Comparison of ENCODE assay signal across 7 mouse cellular contexts in genomic region chr10:100629762-100630438, GRCm38 (mm10). TPM values are rescaled to one million over a fixed set of nuclear protein-coding genes. Genes with fewer than 3 reads are reported as not detected.
DNase-seq lines count a peak whose midpoint lies in the region; ATAC-seq and TF ChIP-seq lines count a peak whose summit lies in the region.

No protein-coding gene starts in this region.

- TF ChIP-seq EP300 in MEL (IDR thresholded peaks at IDR 0.05; ENCODE audit: low read depth in 1 of 2, low read length in 2 of 2), result no peak

- TF ChIP-seq CTCF in MEL (IDR thresholded peaks at IDR 0.05 in 2 of 3, conservative IDR thresholded peaks at IDR 0.05 in 1 of 3; ENCODE audit: control insufficient read depth in 1 of 3, insufficient read depth in 1 of 3, low read depth in 2 of 3, low read length in 3 of 3, poor library complexity in 1 of 3, severe bottlenecking in 1 of 3), result peak; percentile 62 to 86 (median 76)
- peak; percentile 42; the same call in 1 of the 2 replicates for TF ChIP-seq CTCF in bone marrow macrophage, adult 2 months (IDR thresholded peaks at IDR 0.05; ENCODE audit: low read depth, low read length)

- WGBS in embryonic facial prominence, embryonic 15.5 days, result 23% methylated on average over 20 of the region's 20 CpGs
- 24% methylated on average over 20 of the region's 20 CpGs for WGBS in lung, embryonic 15.5 days

- H3K27me3 ChIP-seq in MEL (ENCODE audit: control insufficient read depth in 1 of 2, insufficient read depth in 2 of 2, low read length in 2 of 2), result peaks cover 0 to 1% of the 10 kb centered on the region in 2 experiments; a peak in 1 of 4 replicates
- H3K27me3 ChIP-seq in embryonic facial prominence, embryonic 15.5 days, result no peaks in the 10 kb centered on the region
- no peaks in the 10 kb centered on the region for H3K27me3 ChIP-seq in lung, embryonic 15.5 days

- H3K4me1 ChIP-seq in MEL (ENCODE audit: control insufficient read depth in 1 of 2, insufficient read depth in 2 of 2, low read length in 2 of 2), result peaks cover 0 to 2% of the 10 kb centered on the region in 2 experiments; a peak in 1 of 4 replicates
- H3K4me1 ChIP-seq in bone marrow macrophage, adult 2 months (ENCODE audit: control insufficient read depth, insufficient read depth, low read length), result peaks cover 2% of the 10 kb centered on the region; the same call in 1 of the 2 replicates
- no peaks in the 10 kb centered on the region for H3K4me1 ChIP-seq in embryonic facial prominence, embryonic 15.5 days
- H3K4me1 ChIP-seq in lung, embryonic 15.5 days, result no peaks in the 10 kb centered on the region

- no peak overlapping the region for H3K27ac ChIP-seq in MEL (ENCODE audit: control insufficient read depth, low read depth, low read length)
- H3K27ac ChIP-seq in bone marrow macrophage, adult 2 months (ENCODE audit: insufficient read depth, low read depth, low read length), result no peak overlapping the region
- H3K27ac ChIP-seq in embryonic facial prominence, embryonic 15.5 days (replicated peaks), result no peak overlapping the region
- no peak overlapping the region for H3K27ac ChIP-seq in lung, embryonic 15.5 days

- TF ChIP-seq POLR2A in MEL (IDR thresholded peaks at IDR 0.05; ENCODE audit: control insufficient read depth in 1 of 2, insufficient read depth in 1 of 2, low read depth in 1 of 2, low read length in 2 of 2, poor library complexity in 1 of 2), result no peak
- no peak for TF ChIP-seq POLR2A in bone marrow macrophage, adult 2 months (IDR thresholded peaks at IDR 0.05; ENCODE audit: borderline replicate concordance, low read depth, low read length)

- H3K4me2 ChIP-seq in embryonic facial prominence, embryonic 15.5 days (replicated peaks), result peak overlapping the region; percentile 44
- H3K4me2 ChIP-seq in lung, embryonic 15.5 days, result peak overlapping the region; percentile 40

- peak overlapping the region; percentile 56 to 97 for H3K4me3 ChIP-seq in MEL (ENCODE audit: control insufficient read depth in 1 of 2, insufficient read depth in 1 of 2, low read depth in 2 of 2, low read length in 2 of 2)
- H3K4me3 ChIP-seq in bone marrow macrophage, adult 2 months (ENCODE audit: insufficient read depth, low read length), result no peak overlapping the region
- H3K4me3 ChIP-seq in embryonic facial prominence, embryonic 15.5 days (replicated peaks), result peak overlapping the region; percentile 25; the same call in 1 of the 2 replicates
- peak overlapping the region; percentile 16; the same call in 1 of the 2 replicates for H3K4me3 ChIP-seq in lung, embryonic 15.5 days

- H3K79me2 ChIP-seq in MEL (ENCODE audit: control insufficient read depth, insufficient read depth, low read length, poor library complexity), result no peaks in the 10 kb centered on the region

- peak; percentile 87 for DNase-seq in MEL (ENCODE audit: low read depth, low spot score)
- peak; percentile 14 to 50 for DNase-seq in heart, postnatal 36 days
- peak; percentile 22 for DNase-seq in layer of hippocampus, adult 9-10 months (ENCODE audit: low spot score)
- DNase-seq in ovary, postnatal 36 days (ENCODE audit: low spot score), result peak; percentile 15

- no peaks in the 10 kb centered on the region for H3K9me3 ChIP-seq in MEL (replicated peaks; ENCODE audit: insufficient read depth, low read length)
- H3K9me3 ChIP-seq in embryonic facial prominence, embryonic 15.5 days (replicated peaks), result no peaks in the 10 kb centered on the region
- no peaks in the 10 kb centered on the region for H3K9me3 ChIP-seq in lung, embryonic 15.5 days

- intact Hi-C loops in heart, postnatal 36 days (cut with DNase I), result loop anchor here (5.0 kb wide), 1 partner anchor 1787 kb away; no protein-coding TSS in a partner anchor

- no peaks in the 10 kb centered on the region for H3K36me3 ChIP-seq in MEL (ENCODE audit: control insufficient read depth in 1 of 2, insufficient read depth in 2 of 2, low read length in 2 of 2)
- H3K36me3 ChIP-seq in embryonic facial prominence, embryonic 15.5 days, result no peaks in the 10 kb centered on the region
- H3K36me3 ChIP-seq in lung, embryonic 15.5 days, result no peaks in the 10 kb centered on the region

- peak; percentile 95 for TF ChIP-seq RAD21 in MEL (IDR thresholded peaks at IDR 0.05; ENCODE audit: low read depth, low read length)

- ATAC-seq in embryonic facial prominence, embryonic 15.5 days (ENCODE audit: insufficient number of reproducible peaks, low FRiP score, low TSS enrichment, low read depth), result no peak
- ATAC-seq in lung, embryonic 15.5 days (ENCODE audit: borderline replicate concordance, extremely low read depth, low FRiP score, low TSS enrichment), result no peak

- H3K9ac ChIP-seq in MEL (ENCODE audit: control insufficient read depth, low read depth, low read length, poor library complexity, severe bottlenecking), result peak overlapping the region; percentile 42
- H3K9ac ChIP-seq in embryonic facial prominence, embryonic 15.5 days, result no peak overlapping the region
- no peak overlapping the region for H3K9ac ChIP-seq in lung, embryonic 15.5 days

TF ChIP-seq in MEL, 35 proteins besides CTCF, POLR2A, EP300 and RAD21:
- TF ChIP-seq KAT2A (conservative IDR thresholded peaks at IDR 0.05; ENCODE audit: low read depth, low read length) (no peak), SMC3 (IDR thresholded peaks at IDR 0.05; ENCODE audit: low read depth, low read length) (peak; percentile 86), MYC (IDR thresholded peaks at IDR 0.05; ENCODE audit: low read depth, low read length) (no peak), ZMIZ1 (IDR thresholded peaks at IDR 0.05; ENCODE audit: low read depth, low read length) (no peak), SIN3A (IDR thresholded peaks at IDR 0.05; ENCODE audit: low read length) (0 out of 2 replicates have a peak, but pooled peaks have one; percentile 31), ZC3H11A (IDR thresholded peaks at IDR 0.05; ENCODE audit: low read depth, low read length) (peak; percentile 84), CHD2 (IDR thresholded peaks at IDR 0.05; ENCODE audit: low read length) (no peak), NELFE (IDR thresholded peaks at IDR 0.05; ENCODE audit: low read depth, low read length) (no peak), MEF2A (IDR thresholded peaks at IDR 0.05; ENCODE audit: extremely low read depth, insufficient replicate concordance, low read depth, low read length, poor library complexity, severe bottlenecking) (no peak), JUND (IDR thresholded peaks at IDR 0.05; ENCODE audit: low read depth, low read length) (0 out of 2 replicates have a peak, but pooled peaks have one; percentile 33), ZKSCAN1 (IDR thresholded peaks at IDR 0.05; ENCODE audit: low read depth, low read length) (no peak), HCFC1 (IDR thresholded peaks at IDR 0.05; ENCODE audit: low read depth, low read length) (0 out of 2 replicates have a peak, but pooled peaks have one; percentile 24), TBP (IDR thresholded peaks at IDR 0.05; ENCODE audit: low read depth, low read length) (no peak), MXI1 (IDR thresholded peaks at IDR 0.05; ENCODE audit: low read depth, low read length) (no peak), ZNF384 (IDR thresholded peaks at IDR 0.05; ENCODE audit: low read depth, low read length) (no peak)

RNA-seq across cellular contexts. Expression of gene 1700017N19Rik, which starts 39.6 kb away (rescaled TPM):
- not detected in 2 replicates for total RNA-seq in MEL (2012; rRNA removed)
- polyA plus RNA-seq in MEL (2012; ENCODE audit: insufficient read depth in 1 of 2, insufficient read length in 2 of 2, low read depth in 1 of 2, low replicate concordance in 2 of 2, missing spikeins in 1 of 2), result not detected
- not detected in 2 replicates for polyA plus RNA-seq in bone marrow macrophage, adult 2 months (2012; ENCODE audit: insufficient read depth, insufficient read length, missing spikeins)
- not detected in 2 replicates for polyA plus RNA-seq in embryonic facial prominence, embryonic 15.5 days (2015; fragmentation: Nextera tagmentation; extraction: Ambion mirVana)
- total RNA-seq in heart, postnatal 36 days (2021), result not detected
- not detected in 2 replicates for polyA plus RNA-seq in lung, embryonic 15.5 days (2015; fragmentation: Nextera tagmentation; extraction: Ambion mirVana)

RNA-seq across cellular contexts. Expression of gene 4930430F08Rik, which starts 39.7 kb away (rescaled TPM):
- total RNA-seq in MEL (2012; rRNA removed), result 21.3 and 22.7 TPM in 2 replicates
- 10 to 100 TPM in 1 of 2 experiments, not detected in 1; 10.5 TPM for polyA plus RNA-seq in MEL (2012; ENCODE audit: insufficient read depth in 1 of 2, insufficient read length in 2 of 2, low read depth in 1 of 2, low replicate concordance in 2 of 2, missing spikeins in 1 of 2)
- polyA plus RNA-seq in bone marrow macrophage, adult 2 months (2012; ENCODE audit: insufficient read depth, insufficient read length, missing spikeins), result 8.9 and 10.0 TPM in 2 replicates
- 7.8 and 9.2 TPM in 2 replicates for polyA plus RNA-seq in embryonic facial prominence, embryonic 15.5 days (2015; fragmentation: Nextera tagmentation; extraction: Ambion mirVana)
- 1 to 10 TPM; 6.0 to 7.0 TPM for total RNA-seq in heart, postnatal 36 days (2021)
- polyA plus RNA-seq in lung, embryonic 15.5 days (2015; fragmentation: Nextera tagmentation; extraction: Ambion mirVana), result 7.4 and 7.7 TPM in 2 replicates

Comparison
In these comparisons a context has a peak if more than half of its experiments do, and no peak if none do; other contexts are left out.
1. DNase-seq: peak in every context shown above with its lines; median percentile 87 in MEL; 32 in heart, postnatal 36 days; 22 in layer of hippocampus, adult 9-10 months; 15 in ovary, postnatal 36 days.